Mouse (Mus musculus): ENCODE measurements around the gene Hyal3. TPM values are rescaled to one million over a fixed set of nuclear protein-coding genes. Genes with fewer than 3 reads are reported as not detected.
A peak's percentile ranks its signal among the peaks of the same experiment; 100 is the strongest.

Gene Hyal3
- polyA plus RNA-seq, 1 experiment from 2014 or later, result 0.66 TPM

DNA sequence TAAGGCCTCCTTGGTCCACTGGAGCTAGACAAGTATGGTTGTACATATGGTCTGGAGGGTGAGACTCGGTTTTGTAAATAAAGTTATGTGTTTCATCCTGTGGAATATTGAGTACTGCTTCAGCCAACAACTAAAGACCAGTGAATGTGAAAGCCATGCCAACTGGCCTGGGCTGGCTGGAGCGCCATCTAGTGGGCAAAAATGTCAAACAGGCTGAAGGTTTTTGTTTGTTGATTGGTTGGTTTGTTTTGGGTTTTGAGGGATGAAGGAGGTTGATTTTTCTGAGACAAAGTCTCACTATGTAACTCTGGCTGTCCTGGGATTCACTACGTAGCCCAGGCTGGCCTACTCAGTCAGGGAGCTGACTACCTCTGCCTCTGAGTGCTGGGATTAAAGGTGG is 35.0 kb upstream of the Hyal3 start:
- Histone ChIP-seq H3K9me3 (replicated peaks; ENCODE audit: control insufficient read depth, low read length) (no peaks in the 10 kb centered on the region), H3K27ac (replicated peaks; ENCODE audit: low read depth, low read length) (no peak overlapping the region), H3K36me3 (replicated peaks; ENCODE audit: control insufficient read depth, insufficient read depth, low read depth, low read length) (no peaks in the 10 kb centered on the region; the same call in 1 of the 2 replicates), H3K4me2 (ENCODE audit: low read depth, low read length) (no peak overlapping the region), H3K4me3 (ENCODE audit: low read depth, low read length) (no peak overlapping the region), H3K9ac (replicated peaks; ENCODE audit: low read length) (no peak overlapping the region), H3K4me1 (ENCODE audit: control insufficient read depth, insufficient read depth, low read length) (no peaks in the 10 kb centered on the region; the same call in none of the 2 replicates), H3K27me3 (ENCODE audit: control insufficient read depth, insufficient read depth, low read length) (0 out of 2 replicates have a peak, but pooled peaks cover under 1% of the 10 kb centered on the region)
- 13% methylated on average over 3 of the region's 3 CpGs for WGBS
- no peak for ATAC-seq (replicated peaks; ENCODE audit: insufficient number of reproducible peaks, low FRiP score, low TSS enrichment, low read depth)
- peak; percentile 83 for DNase-seq (ENCODE audit: low spot score)

GRCm38 (mm10) chr9:107547026-107547425 is 33.6 kb upstream of the Hyal3 start, which contains the start of gene Zmynd10:
Zmynd10 (plus strand) TSS chr9:107547298.
- Histone ChIP-seq H3K27ac (replicated peaks; ENCODE audit: low read depth, low read length) (no peak within 1 kb of the TSS), H3K9ac (replicated peaks; ENCODE audit: low read length) (no peak within 1 kb of the TSS), H3K4me2 (ENCODE audit: low read depth, low read length) (peak within 1 kb of the TSS; percentile 44), H3K4me1 (ENCODE audit: control insufficient read depth, insufficient read depth, low read length) (no peaks in the 10 kb centered on the region; the same call in none of the 2 replicates), H3K4me3 (ENCODE audit: low read depth, low read length) (no peak within 1 kb of the TSS; the same call in 1 of the 2 replicates), H3K9me3 (replicated peaks; ENCODE audit: control insufficient read depth, low read length) (no peaks in the 10 kb centered on the region), H3K27me3 (ENCODE audit: control insufficient read depth, insufficient read depth, low read length) (peaks cover 5% of the 10 kb centered on the region; the same call in 1 of the 2 replicates), H3K36me3 (replicated peaks; ENCODE audit: control insufficient read depth, insufficient read depth, low read depth, low read length) (no peaks in the 10 kb centered on the region; the same call in 1 of the 2 replicates)
- ATAC-seq (replicated peaks; ENCODE audit: insufficient number of reproducible peaks, low FRiP score, low TSS enrichment, low read depth) (peak; percentile 64), DNase-seq (ENCODE audit: low spot score) (peak; percentile 98)
- WGBS, result 5% methylated on average over 20 of the region's 20 CpGs

GRCm38 (mm10) chr9:107547957-107548356 is 32.7 kb upstream of the Hyal3 start:
- Histone ChIP-seq H3K9ac (replicated peaks; ENCODE audit: low read length) (no peak overlapping the region), H3K4me3 (ENCODE audit: low read depth, low read length) (no peak overlapping the region), H3K4me2 (ENCODE audit: low read depth, low read length) (no peak overlapping the region), H3K4me1 (ENCODE audit: control insufficient read depth, insufficient read depth, low read length) (no peaks in the 10 kb centered on the region; the same call in 1 of the 2 replicates), H3K9me3 (replicated peaks; ENCODE audit: control insufficient read depth, low read length) (no peaks in the 10 kb centered on the region), H3K27ac (replicated peaks; ENCODE audit: low read depth, low read length) (no peak overlapping the region), H3K27me3 (ENCODE audit: control insufficient read depth, insufficient read depth, low read length) (peaks cover 5% of the 10 kb centered on the region; the same call in 1 of the 2 replicates), H3K36me3 (replicated peaks; ENCODE audit: control insufficient read depth, insufficient read depth, low read depth, low read length) (no peaks in the 10 kb centered on the region; the same call in 1 of the 2 replicates)
- DNase-seq (ENCODE audit: low spot score), result no peak
- no peak for ATAC-seq (replicated peaks; ENCODE audit: insufficient number of reproducible peaks, low FRiP score, low TSS enrichment, low read depth)
- WGBS, result 78% methylated on average over 5 of the region's 5 CpGs

DNA sequence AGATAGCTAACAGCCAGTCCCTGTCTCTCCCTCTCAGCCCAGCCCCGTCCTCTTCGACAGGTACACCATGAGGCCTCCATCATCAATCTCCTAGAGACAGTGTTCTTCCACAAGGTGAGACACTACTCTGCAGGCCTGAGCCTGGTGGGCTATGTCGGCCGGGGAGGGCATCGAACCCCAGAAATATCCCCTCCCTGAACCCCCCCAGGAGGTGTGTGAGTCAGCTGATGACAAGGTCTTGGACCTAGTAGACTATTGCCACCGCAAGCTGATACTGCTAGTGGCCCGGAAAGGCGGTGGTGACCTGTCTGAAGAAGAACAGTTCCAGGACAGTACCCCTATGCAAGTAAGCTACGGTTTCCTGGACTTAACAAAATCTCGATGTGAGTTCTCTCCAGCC is 31.8 kb upstream of the Hyal3 start:
- H3K4me2 ChIP-seq (ENCODE audit: low read depth, low read length), result no peak overlapping the region
- H3K36me3 ChIP-seq (replicated peaks; ENCODE audit: control insufficient read depth, insufficient read depth, low read depth, low read length), result no peaks in the 10 kb centered on the region; the same call in 1 of the 2 replicates
- peaks cover 5% of the 10 kb centered on the region; the same call in 1 of the 2 replicates for H3K27me3 ChIP-seq (ENCODE audit: control insufficient read depth, insufficient read depth, low read length)
- no peaks in the 10 kb centered on the region; the same call in 1 of the 2 replicates for H3K4me1 ChIP-seq (ENCODE audit: control insufficient read depth, insufficient read depth, low read length)
- ATAC-seq (replicated peaks; ENCODE audit: insufficient number of reproducible peaks, low FRiP score, low TSS enrichment, low read depth), result no peak
- no peaks in the 10 kb centered on the region for H3K9me3 ChIP-seq (replicated peaks; ENCODE audit: control insufficient read depth, low read length)
- 85% methylated on average over 10 of the region's 10 CpGs for WGBS
- no peak overlapping the region for H3K27ac ChIP-seq (replicated peaks; ENCODE audit: low read depth, low read length)
- no peak overlapping the region for H3K4me3 ChIP-seq (ENCODE audit: low read depth, low read length)
- no peak overlapping the region for H3K9ac ChIP-seq (replicated peaks; ENCODE audit: low read length)
- no peak for DNase-seq (ENCODE audit: low spot score)

DNA sequence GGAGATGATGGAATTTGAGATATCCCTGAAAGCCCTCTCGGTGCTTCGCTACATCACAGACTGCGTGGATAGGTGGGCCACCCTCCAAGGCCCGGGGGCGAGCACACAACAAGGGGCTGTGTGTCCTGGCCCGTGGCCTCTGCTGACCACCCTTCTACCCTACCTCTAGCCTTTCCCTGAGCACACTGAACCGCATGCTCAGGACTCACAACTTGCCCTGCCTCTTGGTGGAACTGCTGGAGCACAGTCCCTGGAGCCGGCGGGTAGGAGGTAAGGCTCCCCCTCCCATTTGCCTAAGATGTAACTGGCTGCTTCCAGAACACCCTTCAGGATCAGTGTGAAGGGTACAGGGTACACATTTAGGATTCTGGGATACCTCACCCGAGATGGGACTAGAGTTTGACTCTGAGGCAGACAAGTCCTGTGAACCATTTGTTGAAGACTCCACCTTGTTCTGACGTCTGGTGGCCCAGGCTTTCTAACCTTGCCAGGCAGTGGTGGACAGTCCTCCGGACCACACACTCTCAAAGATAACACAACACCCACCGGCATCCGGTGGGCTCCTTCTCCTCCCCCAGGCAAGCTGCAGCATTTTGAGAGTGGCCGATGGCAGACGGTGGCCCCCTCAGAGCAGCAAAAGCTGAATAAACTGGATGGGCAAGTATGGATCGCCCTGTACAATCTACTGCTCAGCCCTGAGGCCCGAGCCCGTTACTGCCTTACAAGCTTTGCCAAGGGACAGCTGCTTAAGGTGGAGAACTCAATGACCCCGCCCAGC is 31.1 kb upstream of the Hyal3 start:
- WGBS, result 81% methylated on average over 20 of the region's 20 CpGs
- Histone ChIP-seq H3K9ac (replicated peaks; ENCODE audit: low read length) (no peak overlapping the region), H3K4me2 (ENCODE audit: low read depth, low read length) (no peak overlapping the region), H3K9me3 (replicated peaks; ENCODE audit: control insufficient read depth, low read length) (no peaks in the 10 kb centered on the region), H3K27ac (replicated peaks; ENCODE audit: low read depth, low read length) (no peak overlapping the region), H3K4me3 (ENCODE audit: low read depth, low read length) (no peak overlapping the region), H3K36me3 (replicated peaks; ENCODE audit: control insufficient read depth, insufficient read depth, low read depth, low read length) (no peaks in the 10 kb centered on the region; the same call in 1 of the 2 replicates), H3K27me3 (ENCODE audit: control insufficient read depth, insufficient read depth, low read length) (peaks cover 5% of the 10 kb centered on the region; the same call in 1 of the 2 replicates), H3K4me1 (ENCODE audit: control insufficient read depth, insufficient read depth, low read length) (no peaks in the 10 kb centered on the region; the same call in 1 of the 2 replicates)
- ATAC-seq (replicated peaks; ENCODE audit: insufficient number of reproducible peaks, low FRiP score, low TSS enrichment, low read depth), result no peak
- no peak for DNase-seq (ENCODE audit: low spot score)

DNA sequence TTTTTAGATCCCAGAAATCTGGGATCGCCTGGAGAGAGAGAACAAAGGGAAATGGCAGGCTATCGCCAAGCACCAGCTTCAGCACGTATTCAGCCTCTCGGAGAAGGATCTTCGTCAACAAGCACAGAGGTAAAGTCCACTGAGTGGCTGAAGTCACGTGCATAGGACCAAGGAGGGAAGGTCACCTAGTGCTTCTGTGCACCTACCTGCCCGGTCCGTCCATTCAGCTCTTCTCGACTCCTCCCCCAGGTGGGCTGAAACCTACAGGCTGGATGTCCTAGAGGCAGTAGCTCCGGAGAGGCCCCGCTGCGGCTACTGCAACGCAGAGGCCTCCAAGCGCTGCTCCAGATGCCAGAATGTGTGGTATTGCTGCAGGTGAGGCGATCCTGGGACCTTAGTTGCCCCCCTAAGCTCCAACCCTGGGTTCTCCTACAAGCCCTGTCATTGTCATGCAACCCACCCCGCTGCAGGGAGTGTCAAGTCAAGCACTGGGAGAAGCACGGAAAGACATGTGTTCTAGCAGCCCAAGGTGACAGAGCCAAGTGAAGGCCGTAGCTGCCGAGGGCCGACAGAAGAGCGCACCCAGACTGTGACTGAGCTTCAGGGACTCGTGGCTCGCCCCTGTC is 30.0 kb upstream of the Hyal3 start:
- no peaks in the 10 kb centered on the region for H3K36me3 ChIP-seq (replicated peaks; ENCODE audit: control insufficient read depth, insufficient read depth, low read depth, low read length)
- no peak overlapping the region for H3K27ac ChIP-seq (replicated peaks; ENCODE audit: low read depth, low read length)
- peak overlapping the region; percentile 50 for H3K4me3 ChIP-seq (ENCODE audit: low read depth, low read length)
- 20% methylated on average over 23 of the region's 23 CpGs for WGBS
- H3K4me2 ChIP-seq (ENCODE audit: low read depth, low read length), result peak overlapping the region; percentile 92
- ATAC-seq (replicated peaks; ENCODE audit: insufficient number of reproducible peaks, low FRiP score, low TSS enrichment, low read depth), result no peak
- H3K9me3 ChIP-seq (replicated peaks; ENCODE audit: control insufficient read depth, low read length), result no peaks in the 10 kb centered on the region
- no peak for DNase-seq (ENCODE audit: low spot score)
- H3K4me1 ChIP-seq (ENCODE audit: control insufficient read depth, insufficient read depth, low read length), result no peaks in the 10 kb centered on the region; the same call in 1 of the 2 replicates
- H3K27me3 ChIP-seq (ENCODE audit: control insufficient read depth, insufficient read depth, low read length), result peaks cover 5% of the 10 kb centered on the region; the same call in 1 of the 2 replicates
- H3K9ac ChIP-seq (replicated peaks; ENCODE audit: low read length), result peak overlapping the region; percentile 82; the same call in 1 of the 2 replicates

- Histone ChIP-seq H3K9ac (replicated peaks; ENCODE audit: low read length) (peak within 1 kb of the TSS; percentile 82), H3K4me1 (ENCODE audit: control insufficient read depth, insufficient read depth, low read length) (no peaks in the 10 kb centered on the region; the same call in none of the 2 replicates), H3K27ac (replicated peaks; ENCODE audit: low read depth, low read length) (no peak within 1 kb of the TSS), H3K4me2 (ENCODE audit: low read depth, low read length) (peak within 1 kb of the TSS; percentile 92), H3K27me3 (ENCODE audit: control insufficient read depth, insufficient read depth, low read length) (peaks cover 5% of the 10 kb centered on the region; the same call in 1 of the 2 replicates), H3K36me3 (replicated peaks; ENCODE audit: control insufficient read depth, insufficient read depth, low read depth, low read length) (no peaks in the 10 kb centered on the region), H3K9me3 (replicated peaks; ENCODE audit: control insufficient read depth, low read length) (no peaks in the 10 kb centered on the region), H3K4me3 (ENCODE audit: low read depth, low read length) (peak within 1 kb of the TSS; percentile 50)
- peak; percentile 10 for ATAC-seq (replicated peaks; ENCODE audit: insufficient number of reproducible peaks, low FRiP score, low TSS enrichment, low read depth)
- peak; percentile 78 for DNase-seq (ENCODE audit: low spot score)
- under 1% methylated on average over 54 of the region's 63 CpGs for WGBS
Observed at GRCm38 (mm10) chr9:107551117-107551889, 29.3 kb upstream of the Hyal3 start, which contains the start of gene Rassf1. Rassf1 (plus strand) TSS chr9:107551555.
